Mouse (Mus musculus) liver, postnatal 0 days (tissue): Measurements from ENCODE around the gene Nrn1l.
A peak's percentile ranks its signal among the peaks of the same experiment; 100 is the strongest.

ENCODE experiments used
- CTCF ChIP-seq: sonication (generic); IDR thresholded peaks from 2 replicates; pipeline ENCODE4 v1.5.1; 2016; ENCODE audit warnings: antibody characterized with exemption, low read depth
- EP300 ChIP-seq: IDR thresholded peaks from 2 replicates; pipeline ENCODE4 v1.6.1; 2016; ENCODE audit warnings: antibody characterized with exemption, low read depth, mild to moderate bottlenecking

GRCm38 (mm10) chr8:105942542-105942941 lies 49.2 kb downstream of the Nrn1l start:
- TF ChIP-seq CTCF, result no peak
- peak; percentile 80; the same call in 1 of the 2 replicates for TF ChIP-seq EP300
